In genomic region chr9:28569776-28570175, GRCm38 (mm10) we compare ENCODE assay signal across 15 mouse cellular contexts.
DNase-seq lines count a peak whose midpoint lies in the region; ATAC-seq lines count a peak whose summit lies in the region.
"Had no signal": no experiment of that assay in that cellular context is flagged by ENCODE, and none has a peak within 500 bp of the region (broad histone marks: within the 10 kb centered on the region; RNA-seq: fewer than 3 reads in every experiment).

No protein-coding gene starts in this region.

- no peak for DNase-seq in kidney, adult 9 months
- no peak for DNase-seq in midbrain, embryonic 14.5 days
- DNase-seq in embryonic facial prominence, embryonic 11.5 days (ENCODE audit: low spot score), result peak; percentile 11
- DNase-seq in layer of hippocampus, adult 9-11 months, result peak; percentile 50
- DNase-seq in lung, adult 18-20 months, result no peak
- DNase-seq: adrenal gland, postnatal 25 days; kidney, adult 8-10 months; lung, adult 2 months; lung, postnatal 4 days; thymus, postnatal 14 days had no signal

- H3K27ac ChIP-seq in kidney, embryonic 15.5 days, result 0 out of 2 replicates have a peak overlapping the region, but pooled peaks have one; percentile 27
- 0 out of 2 replicates have a peak overlapping the region, but pooled peaks have one; percentile 52 for H3K27ac ChIP-seq in midbrain, embryonic 14.5 days (replicated peaks; ENCODE audit: low read depth, low read length)
- H3K27ac ChIP-seq in midbrain, embryonic 16.5 days (ENCODE audit: low read length), result no peak overlapping the region
- H3K27ac ChIP-seq in embryonic facial prominence, embryonic 11.5 days (replicated peaks; ENCODE audit: low read depth, low read length), result no peak overlapping the region
- H3K27ac ChIP-seq: limb, embryonic 15.5 days; neural tube, embryonic 13.5 days had no signal

- no peak for ATAC-seq in kidney, embryonic 15.5 days (replicated peaks; ENCODE audit: low FRiP score)
- ATAC-seq in midbrain, embryonic 14.5 days (ENCODE audit: low FRiP score, low TSS enrichment), result no peak
- no peak for ATAC-seq in midbrain, embryonic 16.5 days
- no peak for ATAC-seq in embryonic facial prominence, embryonic 11.5 days (replicated peaks; ENCODE audit: insufficient number of reproducible peaks, low FRiP score, low TSS enrichment, low read depth)

- H3K4me1 ChIP-seq in kidney, embryonic 15.5 days, result peaks cover 15% of the 10 kb centered on the region
- H3K4me1 ChIP-seq in midbrain, embryonic 14.5 days (ENCODE audit: control insufficient read depth, insufficient read depth, low read length), result peaks cover 4% of the 10 kb centered on the region; the same call in 1 of the 2 replicates
- peaks cover 21% of the 10 kb centered on the region for H3K4me1 ChIP-seq in midbrain, embryonic 16.5 days (ENCODE audit: control insufficient read depth, insufficient read depth, low read length)
- peaks cover 2% of the 10 kb centered on the region; the same call in 1 of the 2 replicates for H3K4me1 ChIP-seq in embryonic facial prominence, embryonic 11.5 days (ENCODE audit: control insufficient read depth, insufficient read depth, low read length)

- H3K9ac ChIP-seq in kidney, embryonic 15.5 days, result no peak overlapping the region
- H3K9ac ChIP-seq in midbrain, embryonic 14.5 days (replicated peaks; ENCODE audit: low read length), result no peak overlapping the region
- no peak overlapping the region for H3K9ac ChIP-seq in midbrain, embryonic 16.5 days (ENCODE audit: low read depth, low read length)
- no peak overlapping the region for H3K9ac ChIP-seq in embryonic facial prominence, embryonic 11.5 days (replicated peaks; ENCODE audit: low read length)
- H3K9ac ChIP-seq: heart, embryonic 12.5 days; limb, embryonic 15.5 days; neural tube, embryonic 13.5 days had no signal

- no peak overlapping the region for H3K4me2 ChIP-seq in kidney, embryonic 15.5 days
- H3K4me2 ChIP-seq in midbrain, embryonic 14.5 days (ENCODE audit: low read length), result no peak overlapping the region
- H3K4me2 ChIP-seq in midbrain, embryonic 16.5 days (ENCODE audit: low read length), result no peak overlapping the region
- H3K4me2 ChIP-seq in embryonic facial prominence, embryonic 11.5 days (ENCODE audit: low read depth, low read length), result no peak overlapping the region
- H3K4me2 ChIP-seq: limb, embryonic 15.5 days; neural tube, embryonic 13.5 days had no signal

- H3K4me3 ChIP-seq in kidney, embryonic 15.5 days (replicated peaks), result no peak overlapping the region
- H3K4me3 ChIP-seq in midbrain, embryonic 14.5 days (replicated peaks; ENCODE audit: low read depth, low read length), result no peak overlapping the region
- H3K4me3 ChIP-seq in midbrain, embryonic 16.5 days (ENCODE audit: low read depth, low read length), result no peak overlapping the region
- H3K4me3 ChIP-seq in embryonic facial prominence, embryonic 11.5 days (ENCODE audit: low read depth, low read length), result no peak overlapping the region
- H3K4me3 ChIP-seq: heart, embryonic 12.5 days; limb, embryonic 15.5 days; neural tube, embryonic 13.5 days had no signal

- H3K9me3 ChIP-seq in kidney, embryonic 15.5 days (replicated peaks), result no peaks in the 10 kb centered on the region
- H3K9me3 ChIP-seq in midbrain, embryonic 14.5 days (ENCODE audit: control insufficient read depth, low read length), result no peaks in the 10 kb centered on the region
- no peaks in the 10 kb centered on the region for H3K9me3 ChIP-seq in midbrain, embryonic 16.5 days (replicated peaks; ENCODE audit: control insufficient read depth, low read length, poor library complexity, severe bottlenecking)
- no peaks in the 10 kb centered on the region for H3K9me3 ChIP-seq in embryonic facial prominence, embryonic 11.5 days (replicated peaks; ENCODE audit: control insufficient read depth, low read length)
- H3K9me3 ChIP-seq: heart, embryonic 12.5 days; limb, embryonic 15.5 days; neural tube, embryonic 13.5 days had no signal

- H3K36me3 ChIP-seq in kidney, embryonic 15.5 days, result no peaks in the 10 kb centered on the region
- H3K36me3 ChIP-seq in midbrain, embryonic 14.5 days (ENCODE audit: control insufficient read depth, insufficient read depth, low read length), result no peaks in the 10 kb centered on the region
- no peaks in the 10 kb centered on the region for H3K36me3 ChIP-seq in midbrain, embryonic 16.5 days (ENCODE audit: control insufficient read depth, insufficient read depth, low read length)
- H3K36me3 ChIP-seq in embryonic facial prominence, embryonic 11.5 days (replicated peaks; ENCODE audit: control insufficient read depth, insufficient read depth, low read depth, low read length), result no peaks in the 10 kb centered on the region
- H3K36me3 ChIP-seq: heart, embryonic 12.5 days; limb, embryonic 15.5 days; neural tube, embryonic 13.5 days had no signal

- H3K27me3 ChIP-seq in kidney, embryonic 15.5 days, result no peaks in the 10 kb centered on the region
- no peaks in the 10 kb centered on the region for H3K27me3 ChIP-seq in midbrain, embryonic 14.5 days (ENCODE audit: control insufficient read depth, insufficient read depth, low read length)
- no peaks in the 10 kb centered on the region for H3K27me3 ChIP-seq in midbrain, embryonic 16.5 days (ENCODE audit: control insufficient read depth, insufficient read depth, low read depth, low read length)
- no peaks in the 10 kb centered on the region for H3K27me3 ChIP-seq in embryonic facial prominence, embryonic 11.5 days (ENCODE audit: control insufficient read depth, insufficient read depth, low read length)
- H3K27me3 ChIP-seq: heart, embryonic 12.5 days; limb, embryonic 15.5 days; neural tube, embryonic 13.5 days had no signal

- 16% methylated on average over 2 of the region's 2 CpGs for WGBS in kidney, embryonic 15.5 days
- WGBS in midbrain, embryonic 14.5 days, result 67% methylated on average over 2 of the region's 2 CpGs
- 61% methylated on average over 2 of the region's 2 CpGs for WGBS in midbrain, embryonic 16.5 days
- 31% methylated on average over 2 of the region's 2 CpGs for WGBS in embryonic facial prominence, embryonic 11.5 days

Comparison
In these comparisons a context has a peak if more than half of its experiments do, and no peak if none do; other contexts are left out.
1. H3K27ac ChIP-seq: peak in kidney, embryonic 15.5 days (single experiment) and midbrain, embryonic 14.5 days (single experiment); none in midbrain, embryonic 16.5 days (single experiment) and embryonic facial prominence, embryonic 11.5 days (single experiment).
2. DNase-seq: peak in embryonic facial prominence, embryonic 11.5 days (single experiment) and layer of hippocampus, adult 9-11 months (single experiment); none in kidney, adult 9 months (single experiment), midbrain, embryonic 14.5 days (single experiment) and lung, adult 18-20 months (0 of 2).